Mouse (Mus musculus) forebrain, embryonic 15.5 days (tissue): ENCODE measurements around the gene C1ql2. TPM values are rescaled to one million over a fixed set of nuclear protein-coding genes. Genes with fewer than 3 reads are reported as not detected.
A peak's percentile ranks its signal among the peaks of the same experiment; 100 is the strongest.

Experiments used
- ATAC-seq: fragments of 200-750 bp; cut with Nextera tagmentation; replicated peaks from 2 replicates; pipeline ENCODE4 v1.8.0; 2017; ENCODE audit warnings: mild to moderate bottlenecking, moderate TSS enrichment, moderate library complexity
- H3K27ac ChIP-seq: fragments of 300-500 bp; sonication (generic); replicated peaks from 2 replicates; pipeline ENCODE4 v1.5.1; 2015; ENCODE audit warnings: mild to moderate bottlenecking, inconsistent platforms
- H3K27me3 ChIP-seq: fragments of 300-500 bp; sonication (generic); 2 replicates; pipeline ENCODE4 v1.6.1; 2015; ENCODE audit warnings: inconsistent platforms
- H3K36me3 ChIP-seq: fragments of 300-500 bp; sonication (generic); 2 replicates; pipeline ENCODE4 v1.6.1; 2015; ENCODE audit warnings: mild to moderate bottlenecking, inconsistent platforms
- H3K4me1 ChIP-seq: fragments of 300-500 bp; sonication (generic); 2 replicates; pipeline ENCODE4 v1.6.1; 2015; ENCODE audit warnings: inconsistent platforms
- H3K4me2 ChIP-seq: fragments of 300-500 bp; sonication (generic); replicated peaks from 2 replicates; pipeline ENCODE4 v1.6.1; 2015; ENCODE audit warnings: mild to moderate bottlenecking, inconsistent platforms
- H3K4me3 ChIP-seq: fragments of 300-500 bp; sonication (generic); 2 replicates; pipeline ENCODE4 v1.5.1; 2015; ENCODE audit warnings: mild to moderate bottlenecking, inconsistent platforms
- H3K9ac ChIP-seq: fragments of 300-500 bp; sonication (generic); replicated peaks from 2 replicates; pipeline ENCODE4 v1.6.1; 2015; ENCODE audit warnings: mild to moderate bottlenecking, inconsistent platforms
- H3K9me3 ChIP-seq: fragments of 300-500 bp; sonication (generic); 2 replicates; pipeline ENCODE4 v1.6.1; 2016; ENCODE audit warnings: inconsistent platforms
- WGBS: fragments of 180-500 bp; shearing (Covaris S2); methylation state at CpG from one replicate; pipeline ENCODE4 v1.1.7; 2015; ENCODE audit warnings: mixed read lengths; 5-methylcytosine and 5-hydroxymethylcytosine counted together
- polyA plus RNA-seq: library from polyadenylated mRNA; unstranded; fragments of >200 nt; fragmentation: Nextera tagmentation; extraction: Ambion mirVana; gene quantifications from 2 replicates; pipeline ENCODE4 v1.2.1, GENCODE M21; 2015

Gene C1ql2
- polyA plus RNA-seq, 1 experiment from 2014 or later: 1.2 TPM

DNA sequence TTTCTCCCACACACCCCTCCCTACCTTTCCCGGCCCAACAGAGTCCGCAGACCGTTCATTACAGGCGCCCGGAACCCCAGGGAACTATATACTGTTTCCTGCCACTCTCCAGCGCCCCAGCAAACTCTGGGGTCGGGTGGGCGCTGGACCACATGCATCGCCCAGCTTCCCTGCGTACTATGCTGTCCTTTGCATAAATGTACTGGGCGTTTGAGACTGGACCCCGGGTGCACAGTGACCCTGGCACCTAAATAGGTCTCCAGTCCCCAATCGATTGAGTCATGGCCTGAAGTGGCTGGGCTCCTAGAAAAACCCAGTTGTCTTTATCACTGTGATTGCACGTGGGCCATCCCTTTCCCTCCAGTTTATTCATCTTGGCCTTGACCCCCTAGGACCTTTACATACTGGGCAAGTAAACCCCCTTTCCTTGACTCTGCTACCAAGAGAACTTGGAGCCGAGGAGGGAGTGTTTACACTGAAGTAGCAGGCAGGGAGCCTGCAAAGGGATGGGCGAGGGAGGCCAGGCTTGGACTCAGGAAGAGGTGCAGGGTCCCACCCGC lies 1.5 kb downstream of the C1ql2 start:
- Histone ChIP-seq H3K4me2 (peak overlapping the region; percentile 76), H3K9ac (peak overlapping the region; percentile 22; the same call in 1 of the 2 replicates), H3K27ac (no peak overlapping the region), H3K9me3 (no peaks in the 10 kb centered on the region), H3K27me3 (peaks cover 80% of the 10 kb centered on the region), H3K36me3 (no peaks in the 10 kb centered on the region), H3K4me1 (peaks cover 29% of the 10 kb centered on the region), H3K4me3 (peak overlapping the region; percentile 43)
- 4% methylated on average over 17 of the region's 17 CpGs for WGBS
- ATAC-seq: peak; percentile 33; the same call in 1 of the 2 replicates

- Histone ChIP-seq H3K27me3 (peaks cover 79% of the 10 kb centered on the region), H3K36me3 (no peaks in the 10 kb centered on the region), H3K9me3 (no peaks in the 10 kb centered on the region), H3K9ac (peak overlapping the region; percentile 22; the same call in 1 of the 2 replicates), H3K4me3 (peak overlapping the region; percentile 37), H3K4me2 (peak overlapping the region; percentile 76), H3K27ac (no peak overlapping the region), H3K4me1 (peaks cover 29% of the 10 kb centered on the region)
- ATAC-seq: peak; percentile 3
- WGBS: under 1% methylated on average over 34 of the region's 34 CpGs
These were observed 2.0 kb downstream of the C1ql2 start for GRCm38 (mm10) chr1:120342371-120342821.

DNA sequence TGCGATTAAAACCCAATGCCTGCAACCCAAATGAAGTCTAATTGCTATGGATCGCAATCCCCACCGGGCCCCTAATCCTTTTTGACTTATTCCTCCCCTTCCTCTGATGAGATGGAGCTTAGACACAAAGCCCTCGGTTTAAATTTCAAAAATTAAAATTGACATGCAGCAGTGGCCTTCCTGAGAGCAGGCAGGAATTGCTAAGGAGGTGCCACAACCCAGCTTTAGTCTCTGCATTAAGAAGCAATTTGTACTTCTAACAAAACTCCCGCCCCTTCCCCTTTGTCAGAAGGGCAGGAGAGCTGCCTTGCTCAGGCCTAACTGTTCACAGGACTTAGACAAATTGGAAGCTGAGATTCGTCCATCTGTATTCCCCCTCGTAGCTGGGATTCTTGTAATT lies 4.6 kb downstream of the C1ql2 start:
- Histone ChIP-seq H3K27ac (no peak overlapping the region), H3K36me3 (no peaks in the 10 kb centered on the region), H3K4me2 (no peak overlapping the region), H3K9ac (no peak overlapping the region), H3K27me3 (peaks cover 56% of the 10 kb centered on the region), H3K9me3 (no peaks in the 10 kb centered on the region), H3K4me1 (peaks cover 28% of the 10 kb centered on the region), H3K4me3 (no peak overlapping the region)
- WGBS: 13% methylated on average over 7 of the region's 7 CpGs
- no peak for ATAC-seq

- Histone ChIP-seq H3K9ac (no peak overlapping the region), H3K4me2 (no peak overlapping the region), H3K27ac (no peak overlapping the region), H3K4me3 (no peak overlapping the region), H3K9me3 (no peaks in the 10 kb centered on the region), H3K27me3 (no peaks in the 10 kb centered on the region), H3K36me3 (no peaks in the 10 kb centered on the region), H3K4me1 (peaks cover 7% of the 10 kb centered on the region; the same call in 1 of the 2 replicates)
- WGBS: 16% methylated on average over 2 of the region's 2 CpGs
- no peak for ATAC-seq
These were observed 14.0 kb downstream of the C1ql2 start for GRCm38 (mm10) chr1:120354387-120354786.

- Histone ChIP-seq H3K9ac (no peak overlapping the region), H3K27ac (no peak overlapping the region), H3K27me3 (no peaks in the 10 kb centered on the region), H3K4me2 (peak overlapping the region; percentile 22), H3K9me3 (no peaks in the 10 kb centered on the region), H3K4me1 (peaks cover 7% of the 10 kb centered on the region; the same call in 1 of the 2 replicates), H3K4me3 (no peak overlapping the region), H3K36me3 (no peaks in the 10 kb centered on the region)
- WGBS: 5% methylated on average over 16 of the region's 16 CpGs
- peak; percentile 72 for ATAC-seq
These were observed 17.2 kb downstream of the C1ql2 start for GRCm38 (mm10) chr1:120357371-120358274.

DNA sequence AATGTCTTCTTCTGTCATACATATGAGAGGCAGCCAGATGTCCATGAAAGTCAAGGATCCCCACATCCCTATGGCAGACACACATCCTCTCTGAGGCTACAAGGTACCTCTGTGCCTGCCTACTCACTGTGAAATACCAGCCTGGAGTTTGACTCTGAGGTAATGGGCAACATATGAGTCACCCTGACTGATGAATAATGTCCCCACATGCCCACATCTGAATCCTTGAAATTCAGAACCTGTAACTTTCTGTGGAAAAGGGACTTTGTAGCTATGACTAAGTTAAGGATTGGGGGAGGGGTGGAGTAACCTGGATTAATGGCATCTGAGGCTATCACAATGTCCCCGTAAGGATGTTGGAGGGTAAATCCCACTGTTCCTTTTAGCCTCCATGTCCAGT lies 23.3 kb downstream of the C1ql2 start:
- Histone ChIP-seq H3K9ac (no peak overlapping the region), H3K4me2 (no peak overlapping the region), H3K27ac (no peak overlapping the region), H3K4me1 (no peaks in the 10 kb centered on the region), H3K27me3 (no peaks in the 10 kb centered on the region), H3K9me3 (no peaks in the 10 kb centered on the region), H3K4me3 (no peak overlapping the region), H3K36me3 (no peaks in the 10 kb centered on the region)
- no peak for ATAC-seq
- 86% methylated on average over 1 of the region's 1 CpGs for WGBS

GRCm38 (mm10) chr1:120368138-120368537 lies 27.8 kb downstream of the C1ql2 start:
- no peaks in the 10 kb centered on the region for H3K36me3 ChIP-seq
- no peak overlapping the region for H3K27ac ChIP-seq
- H3K4me3 ChIP-seq: no peak overlapping the region
- H3K9ac ChIP-seq: no peak overlapping the region
- ATAC-seq: no peak
- H3K4me1 ChIP-seq: no peaks in the 10 kb centered on the region
- 74% methylated on average over 3 of the region's 3 CpGs for WGBS
- H3K27me3 ChIP-seq: no peaks in the 10 kb centered on the region
- no peak overlapping the region for H3K4me2 ChIP-seq
- H3K9me3 ChIP-seq: no peaks in the 10 kb centered on the region

- Histone ChIP-seq H3K4me3 (no peak overlapping the region), H3K36me3 (no peaks in the 10 kb centered on the region), H3K4me1 (no peaks in the 10 kb centered on the region), H3K9me3 (no peaks in the 10 kb centered on the region), H3K27me3 (no peaks in the 10 kb centered on the region), H3K27ac (no peak overlapping the region), H3K4me2 (no peak overlapping the region), H3K9ac (no peak overlapping the region)
- no peak for ATAC-seq
- WGBS: 81% methylated on average over 7 of the region's 7 CpGs
These were observed 33.7 kb downstream of the C1ql2 start for GRCm38 (mm10) chr1:120374131-120374530.

DNA sequence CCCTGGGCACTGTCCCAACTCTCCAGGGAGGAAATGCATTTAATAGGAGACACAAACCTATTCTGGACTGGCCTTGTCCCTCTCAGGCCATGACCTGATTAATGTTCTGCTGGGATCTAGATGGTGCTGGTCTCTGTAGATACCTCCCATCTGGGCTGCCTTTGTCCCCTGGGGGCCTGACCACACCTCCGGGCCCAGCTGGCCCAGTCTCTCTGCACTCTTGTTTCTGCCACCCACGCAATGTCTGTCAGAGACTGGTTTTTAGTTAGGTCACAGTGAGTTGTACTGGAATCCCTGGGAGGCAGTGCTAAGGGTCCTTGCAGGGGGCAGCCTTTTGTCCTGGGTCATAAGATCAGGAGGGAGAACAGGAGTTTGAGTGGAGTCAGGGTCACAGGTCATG lies 34.5 kb downstream of the C1ql2 start:
- no peak for ATAC-seq
- Histone ChIP-seq H3K27me3 (no peaks in the 10 kb centered on the region), H3K9me3 (no peaks in the 10 kb centered on the region), H3K27ac (no peak overlapping the region), H3K4me2 (no peak overlapping the region), H3K4me1 (no peaks in the 10 kb centered on the region), H3K4me3 (no peak overlapping the region), H3K36me3 (no peaks in the 10 kb centered on the region), H3K9ac (no peak overlapping the region)
- 64% methylated on average over 2 of the region's 2 CpGs for WGBS

DNA sequence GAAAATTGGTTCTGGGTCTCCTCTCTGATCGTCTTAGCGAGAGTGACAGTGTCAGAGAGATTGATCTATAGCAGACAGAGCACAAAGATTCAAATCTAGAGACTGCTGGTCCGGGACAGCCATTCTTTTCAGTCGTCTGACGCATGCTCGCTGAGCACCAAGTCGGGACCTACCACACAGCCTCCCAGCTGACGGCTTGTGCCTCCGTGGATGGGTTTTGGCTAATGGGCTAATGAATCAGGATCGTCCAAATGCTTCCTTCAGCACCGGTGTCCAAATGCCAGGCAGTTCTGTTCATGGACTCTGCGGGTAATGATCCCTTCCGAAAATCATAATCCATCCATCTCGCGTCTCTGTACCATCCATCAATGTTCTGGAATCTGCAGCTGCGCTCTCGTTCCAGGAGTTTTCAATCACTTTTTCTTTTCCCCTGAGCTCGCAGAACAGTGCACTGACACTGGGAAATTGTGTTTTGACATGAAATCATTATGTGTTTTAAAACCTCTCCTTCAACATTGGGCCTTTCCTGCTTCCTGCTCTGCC lies 44.7 kb downstream of the C1ql2 start:
- Histone ChIP-seq H3K36me3 (no peaks in the 10 kb centered on the region), H3K27me3 (no peaks in the 10 kb centered on the region), H3K9me3 (no peaks in the 10 kb centered on the region), H3K27ac (no peak overlapping the region), H3K4me3 (no peak overlapping the region), H3K4me2 (no peak overlapping the region), H3K9ac (no peak overlapping the region), H3K4me1 (no peaks in the 10 kb centered on the region)
- 81% methylated on average over 18 of the region's 18 CpGs for WGBS
- ATAC-seq: no peak

DNA sequence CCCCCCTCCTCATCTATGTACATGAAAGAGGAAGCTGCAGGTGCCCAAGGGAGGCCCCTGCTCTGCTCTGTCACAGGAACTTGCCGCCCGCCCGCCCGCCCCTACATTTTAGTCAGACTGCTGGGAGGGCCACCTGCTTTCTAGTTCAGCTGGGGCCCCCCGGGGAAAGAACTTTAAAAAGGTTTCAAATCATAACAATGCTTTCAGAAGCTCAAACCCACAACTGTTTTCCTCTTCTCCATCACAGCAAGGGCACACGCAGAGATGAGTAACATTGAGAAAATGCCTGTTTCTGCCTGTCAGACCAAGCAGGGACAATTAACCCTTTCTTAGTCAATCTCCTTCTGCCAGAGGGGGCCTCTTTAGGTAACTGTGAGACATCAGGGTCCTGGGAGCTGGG lies 49.4 kb downstream of the C1ql2 start:
- no peak overlapping the region for H3K4me3 ChIP-seq
- H3K4me2 ChIP-seq: no peak overlapping the region
- H3K27me3 ChIP-seq: no peaks in the 10 kb centered on the region
- H3K27ac ChIP-seq: no peak overlapping the region
- H3K9ac ChIP-seq: no peak overlapping the region
- H3K4me1 ChIP-seq: no peaks in the 10 kb centered on the region
- H3K9me3 ChIP-seq: no peaks in the 10 kb centered on the region
- H3K36me3 ChIP-seq: no peaks in the 10 kb centered on the region
- 39% methylated on average over 6 of the region's 6 CpGs for WGBS
- no peak for ATAC-seq

GRCm38 (mm10) chr1:120390336-120390735 lies 50.0 kb downstream of the C1ql2 start:
- 1% methylated on average over 11 of the region's 11 CpGs for WGBS
- Histone ChIP-seq H3K9me3 (no peaks in the 10 kb centered on the region), H3K4me1 (no peaks in the 10 kb centered on the region), H3K4me2 (no peak overlapping the region), H3K27me3 (no peaks in the 10 kb centered on the region), H3K9ac (no peak overlapping the region), H3K4me3 (no peak overlapping the region), H3K36me3 (no peaks in the 10 kb centered on the region), H3K27ac (no peak overlapping the region)
- ATAC-seq: no peak
